Mouse (Mus musculus) heart, postnatal 10 days (tissue): Measurements from ENCODE around the gene Lrmda. TPM values are rescaled to one million over a fixed set of nuclear protein-coding genes. Genes with fewer than 3 reads are reported as not detected.

Experiments used
- DNase-seq, 2 experiments: peaks; one replicate each; pipeline ENCODE4 v3.0.0; 2021
- intact Hi-C: fragments of 180-260 bp; cut with DNase I; formaldehyde crosslinking; loops from one replicate; pipeline ENCODE4 v1.15.1; 2025
- total RNA-seq, 2 experiments: library from RNA; stranded (reverse); gene quantifications; 2 replicates each; pipeline ENCODE4 v1.2.3; 2021

Lrmda gene
- total RNA-seq, 2 experiments from 2014 or later = 1.1 to 2.1 TPM

DNA sequence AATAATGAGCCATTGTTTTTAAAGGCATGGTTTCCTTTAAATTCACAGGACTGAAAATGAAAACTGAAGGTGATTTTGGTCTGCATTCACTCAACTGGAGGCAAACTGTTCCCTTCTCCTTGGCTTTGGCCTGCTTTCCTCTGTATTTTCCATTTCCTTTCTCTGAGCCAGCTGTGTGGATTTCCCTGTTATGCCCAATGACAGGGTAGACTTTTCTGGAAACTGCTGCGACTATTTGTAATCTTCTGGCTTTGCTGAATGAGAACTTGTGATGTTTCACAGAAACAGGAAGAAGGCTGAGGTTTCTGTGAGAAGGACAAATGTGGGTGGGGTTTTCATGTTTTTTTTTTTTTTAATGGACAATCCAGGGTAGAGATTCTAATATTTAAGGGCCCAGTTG, 940.7 kb downstream of the Lrmda start:
- peak; percentile 12 to 15 for DNase-seq
- intact Hi-C loops = no loop called here

DNA sequence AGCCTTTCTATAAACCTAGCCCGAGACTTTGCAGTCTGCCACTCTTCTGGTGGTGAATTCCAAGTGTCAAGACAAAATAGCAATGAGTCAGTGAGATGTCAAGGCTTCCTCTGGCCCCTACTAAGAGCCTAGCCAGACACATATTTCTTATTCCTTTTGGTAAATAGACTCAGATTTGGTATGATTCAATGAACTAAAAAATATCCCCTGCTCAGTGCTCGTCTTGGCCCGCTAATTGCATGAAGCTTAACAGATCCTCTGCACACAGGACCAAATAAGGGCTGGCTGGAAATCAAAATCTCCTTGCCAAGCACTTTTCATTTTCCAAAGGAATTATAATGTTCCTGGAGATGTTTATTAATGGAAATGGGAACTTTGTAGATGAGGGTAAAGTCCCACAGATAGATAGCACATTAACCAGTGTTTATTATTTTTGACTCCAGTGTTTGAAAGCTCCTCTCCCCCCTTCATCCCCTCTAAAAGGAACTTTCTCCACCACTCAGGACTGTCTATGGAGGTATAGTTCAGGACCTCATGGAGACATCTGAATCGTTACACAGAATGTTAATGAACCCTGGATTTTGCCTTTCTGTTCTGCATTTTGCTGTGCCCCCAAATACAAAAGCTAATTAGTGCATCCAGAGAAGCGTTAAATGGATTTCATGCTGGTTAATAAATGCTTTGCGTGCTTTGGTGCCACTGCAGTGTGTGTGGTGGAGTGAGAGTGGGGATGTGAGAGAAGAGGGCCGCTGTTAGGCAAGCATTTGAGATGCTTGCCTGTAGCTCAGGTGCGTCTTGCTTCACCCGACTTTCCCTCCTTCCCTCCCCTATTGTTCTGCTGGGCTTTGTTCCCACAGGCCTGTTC, 945.5 kb downstream of the Lrmda start:
- peak; percentile 5 to 9 for DNase-seq
- intact Hi-C loops = no loop called here

GRCm38 (mm10) chr14:22968705-22969104, 949.2 kb downstream of the Lrmda start:
- intact Hi-C loops = no loop called here
- DNase-seq = no peak

DNA sequence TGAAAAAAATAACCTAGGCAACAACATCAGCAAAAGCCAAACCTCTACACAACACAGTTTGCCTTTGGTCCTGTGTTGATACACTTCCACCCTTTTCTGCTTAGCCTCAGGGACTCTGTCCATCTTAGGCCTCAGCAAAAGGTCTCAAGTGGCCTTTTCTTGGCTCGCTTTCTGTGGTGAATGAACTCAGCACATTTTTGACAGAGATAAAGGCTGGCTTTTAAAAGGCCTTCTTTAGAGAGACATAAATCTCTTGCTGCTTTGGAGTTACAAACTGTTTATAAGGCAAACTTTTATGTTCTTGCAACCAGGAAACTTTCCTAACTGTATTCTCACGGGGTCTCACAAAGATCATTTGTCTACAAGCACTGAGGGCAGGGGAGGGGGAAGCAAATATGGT, 967.2 kb downstream of the Lrmda start:
- DNase-seq = peak; percentile 63
- intact Hi-C loops = no loop called here

DNA sequence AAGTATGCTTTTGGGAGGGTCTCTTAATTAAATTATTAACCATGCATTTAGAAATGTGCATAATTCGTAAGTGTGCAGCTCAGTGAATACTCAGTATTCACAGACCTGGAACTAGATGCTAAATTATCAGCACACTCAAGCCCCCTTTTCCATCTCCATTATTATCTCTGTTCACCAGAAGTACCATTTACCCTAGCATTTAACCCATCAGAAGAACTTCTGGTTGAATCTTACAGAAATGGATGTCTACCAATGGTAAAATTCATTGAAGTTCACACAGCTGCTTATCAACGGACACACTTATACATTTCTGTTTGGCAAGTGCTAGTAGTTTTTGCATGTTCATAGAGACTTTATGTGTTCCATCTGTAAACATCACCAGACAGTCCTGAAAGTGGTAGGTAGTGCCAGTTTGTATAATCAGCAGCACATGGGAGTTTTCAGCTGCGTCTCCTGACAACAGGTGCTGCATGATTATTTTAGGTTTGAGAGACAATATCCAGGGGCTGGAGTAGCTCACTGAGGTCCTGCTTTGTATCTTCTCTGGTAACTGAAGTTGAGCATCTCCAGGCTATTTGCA, 968.7 kb downstream of the Lrmda start:
- intact Hi-C loops = no loop called here
- DNase-seq = no peak

- DNase-seq = no peak
- intact Hi-C loops = no loop called here
Observed at GRCm38 (mm10) chr14:22995184-22995935, 975.8 kb downstream of the Lrmda start.

GRCm38 (mm10) chr14:22998906-22999305, 979.4 kb downstream of the Lrmda start:
- intact Hi-C loops = no loop called here
- no peak for DNase-seq

DNA sequence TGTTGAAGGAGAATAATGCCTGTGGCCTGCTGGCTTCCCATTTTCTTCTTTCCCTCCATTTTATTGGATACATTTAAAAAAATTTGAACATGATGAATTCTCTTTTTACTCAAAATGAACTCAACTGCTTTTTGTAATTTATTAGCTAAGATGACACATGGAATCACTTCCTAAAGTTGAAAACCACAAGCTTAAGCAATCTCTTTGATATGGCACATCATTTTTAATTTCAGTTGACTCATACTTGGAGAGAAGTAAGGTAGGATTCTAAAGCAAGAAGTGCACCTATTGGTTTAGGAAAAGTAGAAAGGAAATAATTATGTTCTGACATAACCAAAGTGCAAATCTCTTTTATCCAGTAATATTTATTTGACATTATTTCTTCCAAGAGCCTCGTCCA, 992.5 kb downstream of the Lrmda start:
- no peak for DNase-seq
- intact Hi-C loops = no loop called here

DNA sequence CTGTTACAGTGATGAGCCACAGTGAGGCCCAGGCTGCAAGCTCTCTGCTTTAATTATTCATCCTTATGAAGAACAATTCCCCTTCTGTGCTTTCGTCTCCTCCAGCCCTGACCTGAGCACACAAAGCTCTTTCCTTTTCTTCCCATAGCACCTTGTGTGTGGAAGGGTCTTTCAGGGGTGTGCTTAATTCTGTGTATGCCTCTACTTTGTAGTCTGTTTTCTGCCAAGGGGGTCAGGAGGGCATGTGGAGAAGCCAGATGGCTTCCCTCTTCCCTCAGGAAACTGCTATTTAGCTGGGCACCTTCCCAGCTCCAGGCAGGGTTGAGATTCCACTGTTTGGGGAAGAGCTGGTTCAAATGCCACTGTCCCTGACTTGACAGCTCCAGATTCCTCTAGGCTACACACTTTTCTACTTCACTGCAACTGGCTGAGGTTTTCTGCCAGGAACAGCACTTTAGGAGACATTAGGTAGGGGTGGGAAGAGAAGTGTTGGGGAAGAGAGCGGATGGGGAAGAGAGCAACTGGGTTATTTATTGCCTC, 995.3 kb downstream of the Lrmda start:
- DNase-seq = peak; percentile 18 to 36
- intact Hi-C loops = no loop called here

GRCm38 (mm10) chr14:23015321-23016067, 996.0 kb downstream of the Lrmda start:
- intact Hi-C loops = no loop called here
- DNase-seq = no peak

- intact Hi-C loops = no loop called here
- no peak for DNase-seq
Observed at GRCm38 (mm10) chr14:23016068-23016611, 996.6 kb downstream of the Lrmda start.

DNA sequence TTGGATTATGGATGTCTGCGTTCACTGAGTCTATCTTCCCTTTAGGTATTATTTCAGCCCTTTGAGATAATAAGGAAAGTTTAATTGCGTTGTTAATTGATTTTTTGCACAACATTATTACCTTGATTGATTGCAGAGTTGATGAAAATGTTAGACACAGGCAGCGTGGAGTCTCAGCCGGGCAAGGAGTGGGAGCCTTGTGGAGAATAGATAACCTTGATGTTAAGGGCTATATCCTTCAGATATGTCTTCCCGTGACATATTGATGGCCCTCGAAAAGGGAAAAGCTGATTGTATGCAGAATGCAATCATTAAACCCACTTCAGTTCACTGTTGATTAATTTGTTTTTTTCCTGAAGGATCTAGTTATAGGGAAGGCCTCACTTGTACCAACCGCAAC, 1021.5 kb downstream of the Lrmda start:
- intact Hi-C loops = loop anchor here (10.0 kb wide), 1 partner anchor 226 kb away; no protein-coding TSS in a partner anchor
- DNase-seq = no peak

DNA sequence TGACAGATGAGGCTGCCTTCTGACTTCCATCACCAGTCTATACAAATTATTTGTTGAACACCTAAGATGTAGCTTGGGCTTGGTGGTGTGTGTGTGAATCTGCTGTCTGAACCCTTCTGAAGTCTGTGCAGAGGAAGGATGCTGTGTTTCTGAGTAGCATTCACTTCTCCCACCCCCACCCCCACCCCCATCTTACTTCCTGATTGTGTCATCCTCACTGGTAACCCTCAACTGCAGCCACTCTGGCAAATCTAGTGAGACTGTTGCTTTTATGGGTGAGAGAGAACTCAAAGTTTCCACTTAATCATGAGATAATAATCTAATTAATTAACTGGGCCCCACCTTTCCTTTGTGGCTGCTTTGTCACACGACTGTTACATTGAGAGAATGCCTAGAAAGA, 1025.8 kb downstream of the Lrmda start:
- intact Hi-C loops = loop anchor here (5.0 to 10.0 kb wide), 4 partner anchors 231 to 1078 kb away; no protein-coding TSS in a partner anchor
- no peak for DNase-seq

DNA sequence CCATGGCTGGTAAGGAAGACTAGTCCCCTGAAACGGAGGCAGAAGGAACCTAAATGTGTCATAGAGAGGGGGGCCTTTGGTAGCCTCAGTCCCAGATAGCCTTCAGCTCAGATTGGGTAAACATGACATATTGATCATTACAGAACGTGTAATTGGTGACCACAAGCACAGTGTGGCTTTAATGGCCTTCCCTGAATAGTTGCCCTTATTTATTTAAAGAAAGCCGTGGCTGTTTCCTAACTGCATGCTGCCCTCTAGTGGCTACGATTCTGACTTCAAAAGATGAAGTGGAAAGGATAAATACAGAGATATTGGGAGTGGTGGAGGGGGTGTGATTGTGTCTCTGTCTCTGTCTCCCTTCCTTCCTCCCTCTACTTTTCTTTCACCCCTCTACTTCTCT, 1026.8 kb downstream of the Lrmda start:
- DNase-seq = peak; percentile 77 to 85
- intact Hi-C loops = loop anchor here (2.0 to 10.0 kb wide), 6 partner anchors 232 to 1079 kb away; no protein-coding TSS in a partner anchor

DNA sequence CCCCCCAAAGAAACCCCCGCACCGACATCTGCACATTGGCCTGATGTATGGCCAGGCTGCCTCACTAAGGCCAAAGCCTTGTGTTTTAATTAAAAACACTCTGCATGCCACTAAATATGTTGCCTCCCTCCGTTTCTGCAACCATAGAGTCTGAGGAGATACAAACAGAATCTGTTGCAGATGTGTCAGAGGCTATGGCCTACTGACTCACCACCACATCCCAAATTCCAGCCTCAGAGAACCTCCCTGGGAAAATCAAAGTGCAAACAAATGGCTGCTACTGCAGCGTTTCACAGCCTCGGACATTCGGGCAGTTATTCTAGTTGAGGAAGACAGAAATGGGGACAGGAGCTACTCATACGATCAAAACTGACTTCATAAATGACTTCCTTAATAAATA, 1031.9 kb downstream of the Lrmda start:
- intact Hi-C loops = no loop called here
- DNase-seq = no peak

DNA sequence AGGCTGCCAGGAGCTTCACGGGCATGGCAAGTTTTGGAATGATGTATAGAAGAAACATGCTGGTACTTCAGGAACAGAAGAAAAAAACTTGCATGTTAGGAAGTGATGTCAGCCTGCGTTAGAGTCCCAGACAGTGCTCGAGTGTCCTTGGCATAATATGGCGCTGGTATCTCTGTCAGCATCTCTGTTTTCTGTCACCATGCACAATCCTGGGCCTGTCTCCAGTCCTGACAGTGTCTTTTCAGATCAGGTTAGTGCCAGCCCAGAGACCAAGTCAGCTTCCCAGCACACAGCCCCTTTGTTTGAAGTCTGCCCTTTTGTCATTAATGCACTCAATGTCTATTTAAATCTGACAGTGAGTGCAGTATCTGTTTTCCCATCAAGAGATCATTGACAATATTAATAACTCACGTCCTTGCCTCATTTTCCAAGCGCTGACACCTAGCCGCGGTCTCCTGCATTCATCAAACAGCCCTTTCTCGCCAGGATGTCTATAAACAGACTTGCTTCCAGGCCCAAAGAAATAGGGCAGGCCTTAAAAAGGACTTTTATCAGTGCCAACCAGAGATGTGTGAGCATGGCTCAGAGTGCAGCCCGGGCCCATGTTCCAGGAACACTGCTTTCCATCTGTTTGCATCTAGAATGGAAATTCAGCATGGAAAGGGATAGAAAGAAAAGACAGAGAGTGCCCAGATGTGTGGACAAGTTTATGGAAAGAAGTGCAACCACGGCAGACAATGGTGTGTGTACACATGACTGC, 1033.5 kb downstream of the Lrmda start:
- intact Hi-C loops = no loop called here
- no peak for DNase-seq

DNA sequence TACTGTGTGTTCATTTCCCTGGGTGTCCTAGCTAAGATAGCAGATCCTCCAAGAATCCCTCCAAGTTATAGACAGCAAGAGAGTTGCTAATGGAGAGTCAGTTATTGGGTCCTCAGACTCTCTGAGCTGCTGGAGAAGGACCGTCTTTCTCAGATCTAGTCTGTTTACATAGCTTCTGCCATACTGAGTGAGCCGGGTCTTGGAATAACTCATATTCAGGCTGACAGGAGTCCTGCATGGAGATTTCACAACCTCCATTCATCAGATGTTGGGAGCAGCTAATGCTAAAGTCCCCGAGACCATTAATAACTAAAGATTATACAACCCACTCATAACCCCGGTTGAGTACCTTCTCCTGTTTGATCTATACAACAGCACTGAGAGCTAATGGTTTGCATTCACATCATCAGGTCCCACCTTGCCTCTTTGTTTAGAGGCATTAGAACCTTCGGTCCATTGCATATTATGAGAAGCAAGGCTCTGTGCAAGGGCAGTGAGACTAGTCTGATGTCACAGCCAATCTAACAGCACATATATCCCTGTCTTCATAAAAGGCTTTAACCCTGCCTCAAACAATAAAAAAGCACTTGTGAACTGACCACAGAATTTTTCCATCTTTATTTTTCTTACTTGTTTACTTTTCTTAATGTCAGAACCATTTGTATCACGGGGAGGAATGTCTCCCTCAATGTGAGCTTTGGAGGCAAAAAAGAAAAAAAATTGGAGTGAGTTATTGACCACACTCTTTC, 1037.9 kb downstream of the Lrmda start:
- intact Hi-C loops = no loop called here
- no peak for DNase-seq

DNA sequence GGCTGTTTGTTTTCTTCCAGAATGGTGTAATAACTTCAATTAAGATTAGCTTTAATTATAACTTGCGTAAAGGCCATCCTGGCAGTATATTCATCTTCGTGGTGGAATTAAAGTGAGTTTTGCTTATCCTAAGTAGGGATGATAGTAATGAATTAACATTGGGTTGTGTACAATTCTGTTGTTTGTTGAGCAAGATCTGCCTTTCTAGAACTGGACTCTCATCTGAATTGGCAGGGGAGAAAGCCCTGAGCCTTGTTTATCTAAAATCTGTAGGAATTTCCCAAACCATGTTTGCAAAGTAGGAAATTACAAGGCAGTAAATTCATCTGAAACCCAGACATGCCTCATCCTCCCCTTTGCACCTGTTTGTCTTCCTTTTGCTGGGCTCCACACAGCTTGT, 1038.5 kb downstream of the Lrmda start:
- intact Hi-C loops = no loop called here
- DNase-seq = no peak

DNA sequence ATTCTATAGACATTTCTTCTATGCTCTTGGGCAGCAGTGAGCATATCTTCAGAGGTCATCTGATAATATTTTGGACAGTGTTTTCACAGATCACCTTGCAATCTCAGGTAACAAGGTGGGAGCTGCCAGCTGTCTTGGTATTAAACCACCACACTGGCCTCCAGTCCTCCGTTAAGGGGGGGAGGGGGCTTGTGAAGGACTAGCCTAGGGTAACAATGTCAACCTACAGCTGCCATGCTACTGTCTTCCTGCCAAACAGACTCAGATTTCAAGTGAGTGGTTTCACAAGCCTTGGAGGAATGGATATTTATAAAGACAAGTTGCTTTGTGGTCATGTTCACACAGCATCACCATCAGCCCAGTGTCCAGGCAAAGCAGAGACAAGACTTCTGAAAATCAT, 1059.2 kb downstream of the Lrmda start:
- DNase-seq = no peak
- intact Hi-C loops = no loop called here
